Mouse (Mus musculus) liver, embryonic 14.5 days (tissue): Measurements from ENCODE around the gene Zfp637. TPM values are rescaled to one million over a fixed set of nuclear protein-coding genes. Genes with fewer than 3 reads are reported as not detected.

Experiments used
- ATAC-seq: fragments of 200-750 bp; cut with Nextera tagmentation; 2 replicates; pipeline ENCODE4 v1.8.0; 2017; ENCODE audit warnings: moderate number of reproducible peaks, mild to moderate bottlenecking, moderate library complexity; ENCODE audit not compliant: insufficient read depth
- DNase-seq, 3 experiments: peaks; one replicate each; pipeline ENCODE4 v3.0.0-alpha.2; 2012 to 2013; ENCODE audit warnings: low read depth in 3 of 3, low spot score in 3 of 3
- H3K27ac ChIP-seq: fragments of 300-500 bp; sonication (generic); 2 replicates; pipeline ENCODE4 v1.5.1; 2014; ENCODE audit warnings: moderate library complexity, mild to moderate bottlenecking, control low read depth, inconsistent platforms
- H3K27me3 ChIP-seq: fragments of 300-500 bp; sonication (generic); 2 replicates; pipeline ENCODE4 v1.6.1; 2014; ENCODE audit warnings: mild to moderate bottlenecking, low read length, moderate library complexity; ENCODE audit not compliant: control insufficient read depth, insufficient read depth
- H3K36me3 ChIP-seq: fragments of 300-500 bp; sonication (generic); replicated peaks from 2 replicates; pipeline ENCODE4 v1.6.1; 2014; ENCODE audit warnings: low read depth; ENCODE audit not compliant: control insufficient read depth, insufficient read depth
- H3K4me1 ChIP-seq, 2 experiments: fragments of 200-500 bp in 1 of 2; fragments of 300-500 bp in 1 of 2; sonication (generic) in 1 of 2; replicated peaks; 2 replicates each; pipeline ENCODE4 v1.6.1; 2012 to 2014; ENCODE audit warnings: antibody characterized with exemption in 1 of 2, inconsistent platforms in 1 of 2, low read length in 1 of 2; ENCODE audit not compliant: control insufficient read depth in 2 of 2, insufficient read depth in 2 of 2
- H3K4me2 ChIP-seq: fragments of 300-500 bp; sonication (generic); 2 replicates; pipeline ENCODE4 v1.6.1; 2014; ENCODE audit warnings: low read depth, mild to moderate bottlenecking, control low read depth, moderate library complexity
- H3K4me3 ChIP-seq, 2 experiments: fragments of 200-500 bp in 1 of 2; fragments of 300-500 bp in 1 of 2; sonication (generic) in 1 of 2; 2 replicates each; pipeline ENCODE4 v1.5.1; 2012 to 2014; ENCODE audit warnings: low read depth in 2 of 2, low read length in 2 of 2, mild to moderate bottlenecking in 2 of 2, control low read depth in 1 of 2, inconsistent platforms in 1 of 2, moderate library complexity in 1 of 2; ENCODE audit not compliant: insufficient read depth in 1 of 2
- H3K9ac ChIP-seq: fragments of 300-500 bp; sonication (generic); replicated peaks from 2 replicates; pipeline ENCODE4 v1.6.1; 2014; ENCODE audit warnings: mild to moderate bottlenecking, control low read depth, moderate library complexity
- H3K9me3 ChIP-seq: fragments of 300-500 bp; sonication (generic); 2 replicates; pipeline ENCODE4 v1.6.1; 2016; ENCODE audit warnings: low read length, mixed read lengths; ENCODE audit not compliant: control insufficient read depth
- CTCF ChIP-seq: IDR thresholded peaks from 2 replicates; pipeline ENCODE4 v1.5.1; 2016; ENCODE audit warnings: antibody characterized with exemption, low read depth, control low read depth
- EP300 ChIP-seq: IDR thresholded peaks from 2 replicates; pipeline ENCODE4 v1.6.1; 2016; ENCODE audit warnings: antibody characterized with exemption, low read depth
- WGBS: fragments of 180-500 bp; shearing (Covaris S2); extraction: QIAGEN DNeasy Blood & Tissue Kit; methylation state at CpG from one replicate; pipeline ENCODE4 v1.1.7; 2014; ENCODE audit not compliant: insufficient replicate concordance; 5-methylcytosine and 5-hydroxymethylcytosine counted together
- polyA plus RNA-seq, 2 experiments: library from polyadenylated mRNA; depleted of rRNA in 1 of 2; stranded (reverse) in 1 of 2; unstranded in 1 of 2; fragments of >200 nt; fragmentation: Nextera tagmentation in 1 of 2; extraction: Ambion mirVana in 1 of 2; gene quantifications; 2 replicates each; pipeline versions ENCODE4 v1.2.1 to v1.2.3; 2012 to 2014

Gene Zfp637
- polyA plus RNA-seq, 2 experiments = 15.0 to 30.3 TPM

GRCm38 (mm10) chr6:117874621-117875281 is 33.8 kb downstream of the Zfp637 start:
- ATAC-seq = no peak
- DNase-seq = no peak
- no peak overlapping the region for H3K4me2 ChIP-seq
- 49% methylated on average over 3 of the region's 3 CpGs for WGBS
- no peak overlapping the region for H3K27ac ChIP-seq
- TF ChIP-seq CTCF = no peak
- TF ChIP-seq EP300 = no peak
- no peaks in the 10 kb centered on the region for H3K9me3 ChIP-seq
- no peaks in the 10 kb centered on the region for H3K36me3 ChIP-seq
- H3K27me3 ChIP-seq = no peaks in the 10 kb centered on the region
- H3K4me1 ChIP-seq = peaks cover 0 to 5% of the 10 kb centered on the region in 2 experiments; a peak in 3 of 4 replicates
- no peak overlapping the region for H3K9ac ChIP-seq
- no peak overlapping the region for H3K4me3 ChIP-seq

GRCm38 (mm10) chr6:117878700-117879407 is 37.9 kb downstream of the Zfp637 start:
- DNase-seq = peak; percentile 85 to 91 (median 87)
- 5% methylated on average over 26 of the region's 26 CpGs for WGBS
- Histone ChIP-seq H3K9ac (peak overlapping the region; percentile 93), H3K4me3 (peak overlapping the region; percentile 66 to 69), H3K4me1 (peaks cover 14 to 24% of the 10 kb centered on the region in 2 experiments), H3K4me2 (peak overlapping the region; percentile 82), H3K27me3 (no peaks in the 10 kb centered on the region), H3K9me3 (no peaks in the 10 kb centered on the region), H3K27ac (peak overlapping the region; percentile 97), H3K36me3 (no peaks in the 10 kb centered on the region)
- peak; percentile 81 for ATAC-seq
- TF ChIP-seq CTCF = no peak
- TF ChIP-seq EP300 = peak; percentile 19; the same call in 1 of the 2 replicates

- peaks cover 14 to 29% of the 10 kb centered on the region in 2 experiments for H3K4me1 ChIP-seq
- under 1% methylated on average over 67 of the region's 67 CpGs for WGBS
- no peaks in the 10 kb centered on the region for H3K36me3 ChIP-seq
- ATAC-seq (peak; percentile 91), DNase-seq (peak; percentile 95 to 98 (median 96))
- H3K9me3 ChIP-seq = no peaks in the 10 kb centered on the region
- no peaks in the 10 kb centered on the region for H3K27me3 ChIP-seq
- peak overlapping the region; percentile 93 for H3K9ac ChIP-seq
- no peak for TF ChIP-seq EP300
- peak; percentile 97 for TF ChIP-seq CTCF
- H3K27ac ChIP-seq = peak overlapping the region; percentile 97
- H3K4me2 ChIP-seq = peak overlapping the region; percentile 82
- H3K4me3 ChIP-seq = peak overlapping the region; percentile 66 to 69
These were observed 38.6 kb downstream of the Zfp637 start for GRCm38 (mm10) chr6:117879408-117880115.

GRCm38 (mm10) chr6:117880394-117880838 is 39.4 kb downstream of the Zfp637 start:
- peaks cover 14 to 29% of the 10 kb centered on the region in 2 experiments for H3K4me1 ChIP-seq
- DNase-seq = no peak
- no peak for ATAC-seq
- peak overlapping the region; percentile 97 for H3K27ac ChIP-seq
- H3K36me3 ChIP-seq = no peaks in the 10 kb centered on the region
- no peaks in the 10 kb centered on the region for H3K9me3 ChIP-seq
- H3K4me3 ChIP-seq = peak overlapping the region; percentile 61 to 66
- H3K9ac ChIP-seq = peak overlapping the region; percentile 81
- TF ChIP-seq CTCF (no peak), EP300 (no peak)
- WGBS = 28% methylated on average over 3 of the region's 3 CpGs
- H3K4me2 ChIP-seq = peak overlapping the region; percentile 82
- H3K27me3 ChIP-seq = no peaks in the 10 kb centered on the region
